Mouse (Mus musculus) kidney, embryonic 16.5 days (tissue): ENCODE results near the gene Dbnl. TPM values are rescaled to one million over a fixed set of nuclear protein-coding genes. Genes with fewer than 3 reads are reported as not detected.

Experiments used
- ATAC-seq: fragments of 200-750 bp; cut with Nextera tagmentation; 2 replicates; pipeline ENCODE4 v1.8.0; 2017; ENCODE audit warnings: moderate TSS enrichment; ENCODE audit not compliant: low FRiP score, low TSS enrichment
- H3K27ac ChIP-seq: fragments of 300-500 bp; sonication (generic); 2 replicates; pipeline ENCODE4 v1.5.1; 2014; ENCODE audit warnings: low read length
- H3K27me3 ChIP-seq: fragments of 300-500 bp; sonication (generic); 2 replicates; pipeline ENCODE4 v1.6.1; 2014; ENCODE audit warnings: low read length, control low read depth, mixed read lengths; ENCODE audit not compliant: insufficient read depth
- H3K36me3 ChIP-seq: fragments of 300-500 bp; sonication (generic); 2 replicates; pipeline ENCODE4 v1.6.1; 2014; ENCODE audit warnings: low read length, control low read depth, mixed read lengths; ENCODE audit not compliant: insufficient read depth
- H3K4me1 ChIP-seq: fragments of 300-500 bp; sonication (generic); 2 replicates; pipeline ENCODE4 v1.6.1; 2014; ENCODE audit warnings: low read length, control low read depth, mixed read lengths; ENCODE audit not compliant: insufficient read depth
- H3K4me2 ChIP-seq: fragments of 300-500 bp; sonication (generic); replicated peaks from 2 replicates; pipeline ENCODE4 v1.6.1; 2014; ENCODE audit warnings: low read depth, low read length
- H3K4me3 ChIP-seq: fragments of 300-500 bp; sonication (generic); 2 replicates; pipeline ENCODE4 v1.5.1; 2014; ENCODE audit warnings: mild to moderate bottlenecking, low read length
- H3K9ac ChIP-seq: fragments of 300-500 bp; sonication (generic); replicated peaks from 2 replicates; pipeline ENCODE4 v1.6.1; 2014; ENCODE audit warnings: low read length
- H3K9me3 ChIP-seq: fragments of 300-500 bp; sonication (generic); 2 replicates; pipeline ENCODE4 v1.6.1; 2016; ENCODE audit warnings: low read length, control low read depth
- WGBS: fragments of 180-500 bp; shearing (Covaris S2); extraction: QIAGEN DNeasy Blood & Tissue Kit; methylation state at CpG from one replicate; pipeline ENCODE4 v1.1.7; 2014; 5-methylcytosine and 5-hydroxymethylcytosine counted together
- polyA plus RNA-seq: library from polyadenylated mRNA; unstranded; fragments of >200 nt; fragmentation: Nextera tagmentation; extraction: Ambion mirVana; gene quantifications from 2 replicates; pipeline ENCODE4 v1.2.1, GENCODE M21; 2015

Dbnl gene
- polyA plus RNA-seq, 1 experiment from 2014 or later = 132 TPM

- Histone ChIP-seq H3K4me2 (no peak overlapping the region), H3K27me3 (no peaks in the 10 kb centered on the region), H3K36me3 (peaks cover 40% of the 10 kb centered on the region), H3K4me1 (no peaks in the 10 kb centered on the region), H3K9ac (no peak overlapping the region), H3K27ac (no peak overlapping the region), H3K4me3 (no peak overlapping the region), H3K9me3 (no peaks in the 10 kb centered on the region)
- WGBS = 88% methylated on average over 11 of the region's 11 CpGs
- ATAC-seq = no peak
These were observed 40.4 kb downstream of the Dbnl start for GRCm38 (mm10) chr11:5828509-5829191.

GRCm38 (mm10) chr11:5829327-5829726 lies 41.0 kb downstream of the Dbnl start:
- 94% methylated on average over 12 of the region's 12 CpGs for WGBS
- no peaks in the 10 kb centered on the region for H3K27me3 ChIP-seq
- H3K9ac ChIP-seq = no peak overlapping the region
- H3K9me3 ChIP-seq = no peaks in the 10 kb centered on the region
- H3K27ac ChIP-seq = no peak overlapping the region
- no peaks in the 10 kb centered on the region for H3K4me1 ChIP-seq
- H3K4me3 ChIP-seq = no peak overlapping the region
- no peak for ATAC-seq
- no peak overlapping the region for H3K4me2 ChIP-seq
- peaks cover 45% of the 10 kb centered on the region for H3K36me3 ChIP-seq

GRCm38 (mm10) chr11:5834506-5834905 lies 46.2 kb downstream of the Dbnl start:
- Histone ChIP-seq H3K9me3 (no peaks in the 10 kb centered on the region), H3K4me2 (no peak overlapping the region), H3K27me3 (no peaks in the 10 kb centered on the region), H3K27ac (no peak overlapping the region), H3K9ac (no peak overlapping the region), H3K36me3 (peaks cover 41% of the 10 kb centered on the region), H3K4me3 (no peak overlapping the region), H3K4me1 (peaks cover 11% of the 10 kb centered on the region; the same call in 1 of the 2 replicates)
- ATAC-seq = no peak
- 57% methylated on average over 9 of the region's 9 CpGs for WGBS

GRCm38 (mm10) chr11:5835057-5835456 lies 46.8 kb downstream of the Dbnl start:
- H3K4me2 ChIP-seq = no peak overlapping the region
- H3K9me3 ChIP-seq = no peaks in the 10 kb centered on the region
- no peak for ATAC-seq
- no peak overlapping the region for H3K9ac ChIP-seq
- H3K4me1 ChIP-seq = peaks cover 11% of the 10 kb centered on the region; the same call in 1 of the 2 replicates
- no peak overlapping the region for H3K4me3 ChIP-seq
- H3K36me3 ChIP-seq = peaks cover 39% of the 10 kb centered on the region
- 84% methylated on average over 7 of the region's 7 CpGs for WGBS
- H3K27ac ChIP-seq = no peak overlapping the region
- no peaks in the 10 kb centered on the region for H3K27me3 ChIP-seq

- ATAC-seq = no peak
- Histone ChIP-seq H3K36me3 (peaks cover 32% of the 10 kb centered on the region), H3K27ac (no peak overlapping the region), H3K4me3 (no peak overlapping the region), H3K27me3 (no peaks in the 10 kb centered on the region), H3K9ac (no peak overlapping the region), H3K9me3 (0 out of 2 replicates have a peak, but pooled peaks cover 2% of the 10 kb centered on the region), H3K4me1 (peaks cover 11% of the 10 kb centered on the region; the same call in 1 of the 2 replicates), H3K4me2 (no peak overlapping the region)
- 41% methylated on average over 1 of the region's 1 CpGs for WGBS
These were observed 47.8 kb downstream of the Dbnl start for GRCm38 (mm10) chr11:5836126-5836525.

GRCm38 (mm10) chr11:5837251-5838246 lies 49.3 kb downstream of the Dbnl start, which contains the start of gene Polm:
TSS of gene Polm (minus strand) at chr11:5838016.
- H3K9ac ChIP-seq = peak within 1 kb of the TSS; percentile 76
- H3K4me2 ChIP-seq = peak within 1 kb of the TSS; percentile 78
- H3K27ac ChIP-seq = peak within 1 kb of the TSS; percentile 86
- ATAC-seq = peak; percentile 97
- H3K27me3 ChIP-seq = no peaks in the 10 kb centered on the region
- peaks cover 21% of the 10 kb centered on the region for H3K36me3 ChIP-seq
- 0 out of 2 replicates have a peak, but pooled peaks cover 2% of the 10 kb centered on the region for H3K9me3 ChIP-seq
- H3K4me1 ChIP-seq = peaks cover 11% of the 10 kb centered on the region; the same call in 1 of the 2 replicates
- under 1% methylated on average over 63 of the region's 63 CpGs for WGBS
- H3K4me3 ChIP-seq = peak within 1 kb of the TSS; percentile 64

GRCm38 (mm10) chr11:5840346-5840745 lies 52.1 kb downstream of the Dbnl start:
- no peak overlapping the region for H3K9ac ChIP-seq
- peaks cover 11% of the 10 kb centered on the region; the same call in 1 of the 2 replicates for H3K4me1 ChIP-seq
- no peaks in the 10 kb centered on the region for H3K27me3 ChIP-seq
- ATAC-seq = no peak
- H3K9me3 ChIP-seq = 0 out of 2 replicates have a peak, but pooled peaks cover 2% of the 10 kb centered on the region
- H3K27ac ChIP-seq = no peak overlapping the region
- H3K4me3 ChIP-seq = no peak overlapping the region
- H3K4me2 ChIP-seq = no peak overlapping the region
- no peaks in the 10 kb centered on the region for H3K36me3 ChIP-seq
- 80% methylated on average over 7 of the region's 7 CpGs for WGBS

- no peak overlapping the region for H3K27ac ChIP-seq
- no peak overlapping the region for H3K9ac ChIP-seq
- peaks cover 4% of the 10 kb centered on the region; the same call in 1 of the 2 replicates for H3K4me1 ChIP-seq
- H3K4me3 ChIP-seq = no peak overlapping the region
- 0 out of 2 replicates have a peak, but pooled peaks cover 2% of the 10 kb centered on the region for H3K9me3 ChIP-seq
- no peaks in the 10 kb centered on the region for H3K27me3 ChIP-seq
- no peak for ATAC-seq
- no peaks in the 10 kb centered on the region for H3K36me3 ChIP-seq
- no peak overlapping the region for H3K4me2 ChIP-seq
- 93% methylated on average over 2 of the region's 2 CpGs for WGBS
These were observed 53.5 kb downstream of the Dbnl start for GRCm38 (mm10) chr11:5841751-5842150.

- WGBS = 81% methylated on average over 3 of the region's 3 CpGs
- Histone ChIP-seq H3K4me3 (no peak overlapping the region), H3K4me1 (no peaks in the 10 kb centered on the region), H3K36me3 (no peaks in the 10 kb centered on the region), H3K9ac (no peak overlapping the region), H3K27me3 (no peaks in the 10 kb centered on the region), H3K9me3 (0 out of 2 replicates have a peak, but pooled peaks cover 2% of the 10 kb centered on the region), H3K4me2 (no peak overlapping the region), H3K27ac (no peak overlapping the region)
- no peak for ATAC-seq
These were observed 54.8 kb downstream of the Dbnl start for GRCm38 (mm10) chr11:5843131-5843530.
